Mouse (Mus musculus) retina, postnatal 7 days (tissue): ENCODE data around the gene Hspb7.

Experiments used
- DNase-seq: peaks from one replicate; pipeline ENCODE4 v3.0.0-alpha.2; 2012; ENCODE audit warnings: low read depth, low spot score

The Hspb7 gene

DNA sequence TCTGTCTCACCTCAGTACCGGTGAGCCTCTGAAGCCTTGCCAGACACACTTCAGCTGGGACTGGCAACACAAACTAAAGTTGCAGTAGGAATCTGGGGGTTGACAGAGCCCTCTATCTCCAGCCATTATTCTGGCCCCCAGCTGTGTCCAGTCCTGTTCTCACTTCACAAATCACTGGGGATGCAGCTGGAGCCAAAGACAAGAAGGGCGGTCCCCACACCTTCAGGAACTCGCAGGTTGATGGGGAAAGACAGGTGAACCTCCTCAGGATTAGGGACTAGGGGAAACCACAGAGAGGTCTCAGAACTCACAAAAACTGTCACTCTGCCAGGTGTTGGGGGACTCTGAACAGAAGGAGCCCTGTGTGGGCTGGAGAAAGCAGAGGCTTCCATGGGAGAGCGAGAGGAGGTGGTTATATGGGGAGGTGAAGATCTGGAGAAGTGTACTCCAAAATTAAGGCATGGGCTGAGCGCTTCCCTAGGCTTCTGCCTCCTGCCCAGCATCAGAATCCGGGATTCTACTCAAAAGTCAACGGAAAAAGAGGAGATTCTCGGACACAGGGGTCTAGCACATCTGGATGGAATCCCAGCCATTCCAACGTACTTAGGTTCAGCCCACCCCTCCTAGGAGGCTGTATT, at the start of gene Hspb7:
Gene Hspb7 (plus strand): TSS at position 588 of the 638 bp plus-strand sequence.
- no peak for DNase-seq

DNA sequence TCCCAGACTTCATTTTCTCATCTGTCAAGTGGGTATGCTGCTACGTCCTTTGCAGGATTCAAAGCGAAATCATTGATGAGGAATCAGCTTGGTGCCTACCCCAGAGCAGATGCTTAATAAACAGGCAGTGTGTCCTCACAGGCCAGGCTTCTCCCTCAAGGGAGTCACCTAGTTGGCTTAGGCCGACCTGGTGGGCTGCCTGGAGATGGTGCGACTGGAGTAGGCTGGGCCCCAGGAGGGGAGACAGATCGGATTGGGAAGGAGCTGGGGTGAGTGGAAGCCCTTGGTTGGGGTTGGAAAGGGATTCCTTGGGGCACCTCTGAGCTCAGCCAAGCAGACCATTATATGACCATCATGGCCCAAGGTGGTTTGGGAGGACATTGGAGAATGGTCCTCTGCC, 48.2 kb upstream of the Hspb7 start:
- no peak for DNase-seq

DNA sequence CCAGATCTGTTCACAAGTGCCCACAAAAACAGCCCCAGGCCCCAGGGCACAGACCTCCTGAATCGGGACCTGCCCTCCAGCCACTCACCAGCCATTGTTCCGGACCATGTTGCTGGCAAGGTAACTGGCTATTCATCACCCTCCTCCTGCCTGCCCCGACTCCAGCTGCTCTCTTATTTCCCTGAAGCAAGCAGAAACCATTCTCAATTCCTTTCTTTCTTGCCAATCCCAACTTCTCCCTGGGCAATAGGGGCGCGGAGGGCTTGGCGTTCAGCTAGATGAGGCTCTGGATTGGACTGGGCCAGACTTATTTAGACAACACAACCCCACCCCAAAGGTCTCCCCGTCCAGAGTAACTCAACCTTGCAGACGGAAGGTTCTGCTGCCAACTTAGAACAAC, 40.9 kb upstream of the Hspb7 start:
- no peak for DNase-seq

DNA sequence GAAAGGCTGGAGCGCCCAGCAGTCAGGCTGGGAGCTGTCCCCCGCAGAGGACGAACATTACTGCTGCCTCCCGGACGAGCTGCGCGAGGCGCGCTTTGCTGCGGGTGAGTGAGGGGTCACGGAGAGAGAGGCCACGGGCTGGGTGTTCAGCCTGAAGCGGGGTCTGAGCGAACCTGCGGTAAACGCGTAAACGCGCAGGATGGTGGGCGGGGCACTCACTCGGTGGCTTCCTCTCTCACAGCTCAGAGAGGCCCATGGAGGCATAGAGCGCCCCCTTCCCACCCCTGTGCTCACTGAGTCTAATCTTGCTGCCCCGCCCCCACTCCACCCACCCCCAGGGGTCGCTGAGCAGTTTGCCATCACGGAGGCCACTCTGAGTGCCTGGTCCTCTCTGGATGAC, 38.2 kb upstream of the Hspb7 start:
- DNase-seq: no peak

DNA sequence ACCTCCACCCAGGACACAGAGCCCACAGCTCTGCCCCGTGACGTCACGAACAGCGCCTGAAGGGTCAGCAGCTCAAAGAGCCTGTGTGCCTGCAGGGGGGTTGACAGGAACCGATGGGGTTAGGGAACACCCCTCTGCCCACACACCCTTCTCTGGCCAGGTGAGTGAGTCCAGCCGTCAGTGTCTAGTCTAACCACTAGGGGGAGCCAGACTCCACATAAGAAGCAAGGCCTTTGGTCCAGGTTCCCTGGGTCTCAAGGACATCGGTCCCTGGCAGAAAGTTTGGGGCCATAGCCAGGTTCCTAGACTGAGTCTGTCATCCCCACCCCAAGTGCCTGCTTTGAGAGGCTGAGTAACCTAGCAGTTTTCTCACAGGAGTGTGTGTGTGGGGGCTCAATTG, 35.3 kb upstream of the Hspb7 start:
- peak; percentile 50 for DNase-seq

DNA sequence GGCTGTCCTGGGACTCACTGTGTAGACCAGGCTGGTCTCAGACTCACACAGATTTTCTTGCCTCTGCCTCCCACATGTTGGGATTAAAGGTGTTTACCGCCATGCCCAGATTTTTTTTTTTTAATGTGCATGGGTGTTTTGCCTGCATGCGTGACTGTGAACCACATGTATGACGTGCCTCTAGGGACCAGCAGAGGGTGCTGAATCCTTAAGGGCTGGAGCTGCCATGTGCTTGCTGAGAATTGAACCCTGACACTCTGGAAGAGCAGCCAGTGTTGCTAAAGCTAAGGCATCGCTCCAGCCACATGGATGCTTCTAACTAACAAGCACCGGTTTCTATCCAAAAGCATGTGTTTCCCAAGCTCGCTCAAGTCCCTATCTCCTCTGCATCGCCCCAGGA, 34.4 kb upstream of the Hspb7 start:
- no peak for DNase-seq

DNA sequence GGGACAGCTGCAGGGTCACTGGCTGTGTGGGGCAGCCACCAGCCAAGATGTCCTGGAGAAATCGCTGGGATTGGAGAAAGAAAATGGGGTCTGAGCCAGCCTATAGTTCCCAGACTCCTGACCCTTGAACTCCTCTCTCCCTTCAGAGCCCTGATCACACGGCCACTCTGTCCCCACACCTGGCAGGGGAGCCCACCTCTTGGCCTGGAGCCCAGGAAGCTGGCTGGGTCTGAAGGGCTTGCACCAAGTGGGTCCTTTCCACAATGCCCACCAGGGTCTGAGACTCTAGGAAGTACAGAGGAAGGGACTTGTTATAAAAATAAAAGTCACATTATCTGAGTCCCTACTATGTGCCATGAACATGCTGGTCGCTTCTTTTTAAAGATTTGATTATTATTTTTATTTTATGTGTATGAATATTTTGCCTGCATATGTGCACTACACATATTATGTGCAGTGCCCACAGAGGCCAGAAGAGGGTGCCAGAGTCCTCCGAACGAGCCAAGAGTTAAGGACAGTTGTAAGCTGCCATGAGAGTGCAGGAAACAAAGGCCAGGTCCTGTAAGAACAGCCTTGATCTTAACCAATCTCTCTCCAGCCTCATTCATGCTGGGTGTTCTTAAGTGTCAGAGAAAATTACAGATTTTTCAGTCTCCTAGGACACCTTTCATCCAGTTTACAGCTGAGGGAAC, 33.3 kb upstream of the Hspb7 start:
- DNase-seq: peak; percentile 58

DNA sequence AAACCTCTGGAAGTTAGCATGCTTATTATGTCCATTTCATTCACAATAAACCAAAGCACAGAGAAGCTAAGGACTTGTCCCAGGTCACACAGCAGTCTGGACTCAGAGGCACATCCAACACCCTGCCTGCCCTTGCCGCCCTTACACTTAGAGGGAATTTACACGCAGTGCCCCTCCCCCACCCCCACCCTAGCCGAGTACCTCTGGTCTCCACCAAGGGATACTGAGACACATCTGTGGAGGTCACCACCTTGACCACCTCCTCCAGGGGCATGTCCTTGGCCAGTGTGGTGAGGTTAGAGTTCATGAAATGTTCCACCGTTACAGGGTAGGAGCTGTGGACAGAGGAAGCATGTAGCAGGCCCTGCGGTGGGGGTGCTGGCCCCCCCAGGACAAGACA, 32.6 kb upstream of the Hspb7 start:
- DNase-seq: no peak

DNA sequence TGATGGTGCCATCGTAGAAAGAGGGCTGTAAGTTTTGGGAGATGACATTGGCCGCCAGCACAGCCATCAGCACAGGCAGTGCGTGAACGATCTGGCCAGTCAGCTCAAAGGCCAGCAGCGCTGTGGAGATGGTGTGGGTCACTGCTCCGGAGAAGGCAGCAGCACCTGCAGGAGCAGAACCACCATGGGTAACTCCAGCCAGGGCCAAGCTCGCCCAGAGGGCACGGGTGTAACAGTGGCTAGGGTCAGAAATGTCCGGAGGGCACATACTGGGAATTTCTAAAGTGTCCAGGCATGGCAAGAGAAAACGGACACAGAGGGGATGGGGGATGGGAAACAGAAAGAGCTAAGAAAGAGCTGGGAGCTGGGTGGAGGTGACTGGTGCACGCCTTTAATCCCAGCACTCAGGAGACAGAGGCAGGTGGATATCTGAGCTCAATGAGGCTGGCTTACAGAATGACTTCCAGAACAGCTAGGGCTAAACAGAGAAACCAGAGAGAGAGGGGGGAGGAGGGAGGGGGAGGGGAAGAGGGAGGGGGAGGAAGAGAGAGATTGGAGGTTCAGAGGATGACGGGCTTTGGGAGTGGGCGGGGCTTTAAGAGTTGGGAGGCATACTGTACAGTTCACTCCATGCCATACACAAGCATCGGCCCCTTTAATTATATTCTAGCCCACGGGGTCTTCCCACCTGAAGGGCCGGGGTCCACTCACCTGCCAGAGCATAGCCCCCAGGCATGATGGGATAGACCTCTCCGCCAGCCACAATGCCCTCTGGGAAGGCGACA, 31.0 kb upstream of the Hspb7 start:
- DNase-seq: no peak

DNA sequence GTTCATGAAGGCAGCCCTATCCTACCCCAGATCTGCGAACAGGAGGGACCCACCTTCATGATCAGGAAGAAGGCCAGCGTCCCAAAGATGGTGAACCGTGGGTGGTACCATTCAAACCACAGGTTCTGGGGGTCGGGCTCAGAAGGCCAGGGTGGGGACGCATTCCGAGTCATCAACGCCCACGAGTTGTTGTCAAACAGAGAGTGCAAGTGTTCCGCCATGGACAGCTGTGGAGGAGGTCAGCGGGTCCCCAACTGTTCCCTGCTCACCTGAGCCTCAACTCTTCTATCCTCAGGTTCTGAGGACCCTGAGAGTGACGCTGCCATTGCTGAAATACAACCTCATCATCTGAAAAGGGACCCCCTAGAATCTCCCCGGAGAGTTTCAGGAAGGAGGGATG, 29.3 kb upstream of the Hspb7 start:
- no peak for DNase-seq

DNA sequence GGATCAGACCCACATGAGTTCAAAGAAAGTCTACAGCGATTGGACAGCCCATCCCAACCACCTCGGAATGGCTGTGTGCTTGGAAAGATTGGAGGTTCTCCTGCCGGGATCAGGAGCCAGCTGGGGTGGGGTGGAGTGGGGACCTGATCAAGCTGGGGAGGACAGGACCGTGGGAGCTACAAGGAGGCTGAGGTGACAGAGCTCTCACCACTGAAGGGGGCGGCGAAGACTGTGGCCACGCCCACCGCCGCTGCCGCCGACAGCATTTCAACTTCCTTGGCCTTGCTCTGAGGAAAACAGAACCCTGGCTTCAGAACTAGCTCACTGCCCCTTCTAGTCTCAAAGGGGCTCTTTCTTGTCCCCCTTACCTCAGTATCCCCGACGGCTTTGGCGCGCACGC, 25.8 kb upstream of the Hspb7 start:
- no peak for DNase-seq

DNA sequence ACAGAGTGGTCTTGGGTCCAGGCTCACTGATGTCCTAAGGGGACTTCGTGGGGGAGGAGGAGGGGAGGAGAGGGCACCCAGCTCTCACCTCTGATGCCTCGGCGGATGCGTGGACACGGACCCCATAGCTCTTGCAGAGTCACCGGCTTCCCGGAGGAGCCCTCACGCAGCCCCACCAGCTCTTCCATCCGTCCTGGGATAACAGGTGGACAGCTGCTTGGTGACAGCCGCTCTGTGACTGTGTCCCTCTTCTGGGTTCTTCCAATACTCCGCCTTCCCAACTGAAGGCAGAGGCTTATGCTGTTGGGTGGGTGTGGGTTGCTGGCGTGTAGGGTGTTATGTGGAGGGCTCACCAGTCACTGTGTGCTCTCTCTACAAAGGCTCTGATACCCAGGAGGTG, 22.7 kb upstream of the Hspb7 start:
- no peak for DNase-seq

DNA sequence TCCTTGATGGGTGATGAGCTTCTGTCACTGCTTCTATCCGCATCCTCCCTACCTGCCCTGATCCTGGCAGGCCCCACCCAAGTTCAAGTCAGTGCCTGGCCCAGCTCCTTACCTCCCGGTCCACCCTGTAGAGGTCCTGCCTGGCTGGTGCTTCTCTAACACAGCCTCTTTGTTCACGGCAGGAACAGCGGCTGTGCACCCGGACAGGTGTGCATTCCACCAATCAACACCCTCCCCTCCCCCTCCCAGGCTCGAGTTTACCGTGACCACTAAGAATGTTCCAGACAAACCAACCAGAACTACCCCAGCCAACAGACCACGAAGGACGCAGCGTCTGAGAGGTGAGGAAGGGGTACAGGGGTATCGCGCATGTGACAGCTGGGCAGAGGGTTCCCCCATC, 22.0 kb upstream of the Hspb7 start, which contains the start of gene Clcnka:
Gene Clcnka (minus strand): TSS at position 180 of the 400 bp plus-strand sequence.
- no peak for DNase-seq

DNA sequence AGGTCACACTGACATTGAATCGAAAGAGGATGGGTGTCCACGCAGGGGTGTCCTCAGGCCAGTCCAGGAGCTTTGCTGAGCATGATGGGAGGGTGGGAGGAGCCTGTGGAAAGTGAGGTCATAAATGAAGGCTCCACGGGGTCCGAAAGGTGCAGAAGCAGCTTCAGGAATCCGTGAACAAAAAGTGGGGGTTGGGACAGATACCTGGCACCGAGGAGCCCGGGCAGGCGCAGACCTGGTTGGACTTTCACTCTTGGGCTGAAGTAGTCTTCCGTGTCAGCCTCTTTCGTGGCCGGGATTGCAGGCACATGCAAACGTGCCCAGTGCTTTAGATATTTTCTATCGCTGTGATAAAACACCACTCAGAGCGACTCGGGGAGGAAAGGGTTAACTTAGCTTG, 20.4 kb upstream of the Hspb7 start:
- DNase-seq: no peak

DNA sequence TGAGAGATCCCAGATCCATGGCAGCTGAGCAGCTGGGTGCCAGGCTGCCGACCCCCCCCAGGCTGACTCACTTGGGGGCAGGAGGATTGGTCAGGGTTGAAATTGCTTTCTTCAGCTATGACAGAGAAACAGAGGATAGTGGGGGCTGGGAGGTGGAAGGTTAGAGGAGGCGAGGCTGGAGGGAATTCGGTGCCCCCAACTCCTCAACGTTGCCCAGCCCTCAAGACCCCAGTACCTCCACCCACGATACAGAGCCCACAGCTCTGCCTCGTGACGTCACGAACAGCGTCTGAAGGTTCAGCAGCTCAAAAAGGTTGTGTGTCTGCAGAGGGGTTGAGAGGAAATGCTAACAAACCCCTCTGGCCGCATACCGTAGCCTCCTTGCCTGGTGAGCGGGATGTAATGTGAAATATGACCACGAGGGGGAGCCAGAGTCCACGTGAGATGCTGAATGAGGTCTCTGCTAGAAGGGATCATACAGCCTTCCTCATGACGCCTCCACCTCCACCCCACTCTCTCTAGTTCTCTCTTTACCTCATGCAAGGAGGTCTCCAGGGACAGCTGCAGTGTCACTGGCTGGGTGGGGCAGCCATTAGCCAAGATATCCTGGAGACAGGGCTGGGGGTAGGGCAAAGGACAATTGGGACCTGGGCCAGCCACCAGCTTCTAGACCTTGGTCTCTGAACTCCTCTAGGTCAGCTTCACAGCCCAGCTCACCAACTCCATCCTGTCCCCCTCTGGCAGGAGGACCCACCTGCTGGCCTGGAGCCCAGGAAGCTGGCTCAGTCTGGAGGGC, 15.9 kb upstream of the Hspb7 start:
- peak; percentile 75 for DNase-seq

DNA sequence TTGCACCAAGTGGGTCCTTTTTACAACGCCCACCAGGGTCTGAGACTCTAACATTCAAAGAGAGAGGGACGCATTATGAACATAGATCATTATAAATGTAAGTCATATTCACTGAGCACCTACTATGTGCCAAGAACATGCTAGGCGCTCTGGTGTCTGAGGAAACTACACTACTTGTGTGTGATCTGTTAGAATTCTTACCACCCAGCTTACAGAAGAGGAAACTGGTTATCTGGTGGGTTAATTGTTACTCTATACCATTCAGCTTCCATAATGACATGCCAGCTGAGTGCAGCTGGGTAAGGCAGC, 15.3 kb upstream of the Hspb7 start:
- no peak for DNase-seq

DNA sequence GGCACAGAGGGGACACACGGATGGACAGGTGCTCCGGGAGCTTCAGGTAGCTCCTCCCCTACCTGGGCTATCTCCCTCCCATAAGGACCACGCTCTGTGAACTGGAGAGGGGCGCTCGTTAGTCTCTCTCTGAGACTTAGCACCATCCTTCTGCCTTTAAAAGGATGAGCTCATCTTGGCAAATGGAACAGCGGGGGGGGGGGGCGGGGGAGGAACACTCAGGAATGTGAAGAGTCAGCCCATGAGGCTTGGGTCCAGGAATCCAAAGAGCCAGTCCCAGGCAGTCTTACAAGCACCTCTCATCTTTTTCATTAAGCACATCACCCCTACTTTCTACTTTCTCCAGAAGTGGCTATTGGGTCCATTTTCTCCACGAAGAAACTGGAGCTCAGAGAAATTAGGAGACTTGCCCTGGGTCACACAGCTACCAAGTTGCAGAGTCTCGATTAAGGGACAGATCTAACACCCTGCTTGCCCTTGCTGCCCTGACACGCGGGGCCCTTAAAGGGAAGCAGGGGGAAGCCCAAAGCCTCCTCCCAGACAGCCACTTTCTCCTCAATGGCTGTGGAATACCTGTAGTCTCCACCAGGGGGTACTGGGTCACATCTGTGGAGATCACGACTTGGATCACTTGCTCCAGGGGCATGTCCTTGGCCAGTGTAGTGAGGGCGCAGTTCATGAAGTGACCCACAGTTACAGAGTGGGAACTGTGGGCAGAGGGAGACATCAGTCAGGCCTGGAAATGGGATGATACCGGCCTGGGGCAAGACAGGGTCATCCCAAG, 13.9 kb upstream of the Hspb7 start:
- peak; percentile 36 for DNase-seq

DNA sequence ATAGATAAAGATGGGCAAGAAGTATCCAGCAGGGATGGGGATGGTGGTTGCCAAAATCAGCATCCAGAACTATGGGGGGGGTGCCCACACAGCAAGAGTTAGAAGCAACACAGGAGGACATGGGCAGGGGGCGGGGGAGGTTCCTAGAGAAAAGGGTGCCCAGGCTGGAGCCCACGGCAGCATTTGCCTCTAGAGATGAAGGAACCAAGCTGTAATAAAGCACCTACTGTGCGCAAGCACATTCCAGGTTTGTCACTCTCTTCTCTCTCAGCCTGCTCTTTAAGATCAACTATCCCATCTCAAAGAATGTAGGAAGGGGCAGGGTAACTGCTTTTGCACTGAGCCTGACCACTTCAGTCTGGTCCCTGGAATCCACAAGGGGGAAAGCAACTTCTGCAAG, 12.0 kb upstream of the Hspb7 start:
- no peak for DNase-seq

DNA sequence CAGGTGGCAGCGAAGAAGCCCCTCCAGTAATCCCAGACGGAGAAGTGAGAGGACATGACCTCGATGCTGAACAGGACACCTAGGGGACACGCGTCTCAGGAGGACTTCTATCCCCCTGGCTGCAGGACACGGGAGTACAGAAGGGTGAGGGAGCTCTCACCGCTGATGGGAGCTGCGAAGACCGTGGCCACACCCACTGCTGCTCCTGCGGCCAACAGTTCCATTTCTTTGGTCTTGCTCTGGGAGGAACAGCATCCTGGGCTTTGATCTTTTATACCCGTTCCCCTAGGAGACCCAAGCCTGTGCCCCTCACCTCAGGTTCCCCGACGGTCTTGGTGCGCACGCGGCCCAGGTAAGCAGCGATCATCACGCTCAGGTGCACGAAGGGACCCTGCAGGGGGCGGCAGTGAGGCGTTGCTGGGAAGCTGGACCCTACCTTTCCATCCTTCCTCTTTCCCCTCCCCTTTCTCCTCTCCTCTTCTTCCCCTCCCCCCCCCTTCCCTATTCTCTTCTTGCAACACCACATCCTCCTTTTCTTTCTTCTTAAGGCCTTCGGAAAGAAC, 9.1 kb upstream of the Hspb7 start:
- no peak for DNase-seq

DNA sequence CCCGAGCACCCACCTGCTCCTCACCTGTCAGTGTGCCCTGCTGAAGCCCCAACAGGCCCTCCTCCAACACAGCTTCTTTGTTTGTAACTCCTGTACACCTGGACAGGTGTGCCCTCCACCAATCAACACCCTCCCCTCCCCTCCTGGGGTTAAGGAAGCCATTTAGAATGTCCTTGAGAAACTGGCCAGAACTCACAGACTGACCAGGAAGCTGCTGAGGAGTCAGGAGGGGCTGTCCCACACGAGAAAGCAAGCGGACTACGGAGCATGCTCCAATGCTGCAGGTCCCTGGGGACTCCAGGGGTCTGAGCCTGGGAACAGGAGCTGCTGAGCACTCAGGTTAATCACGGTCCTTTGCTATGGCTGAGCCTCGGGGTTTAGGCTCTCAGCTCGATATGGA, 4.7 kb upstream of the Hspb7 start, which contains the start of gene Clcnkb:
Gene Clcnkb (minus strand): TSS at position 91 of the 400 bp plus-strand sequence.
- DNase-seq: no peak
